Mouse (Mus musculus): ENCODE measurements around the gene Ormdl3.

DNA sequence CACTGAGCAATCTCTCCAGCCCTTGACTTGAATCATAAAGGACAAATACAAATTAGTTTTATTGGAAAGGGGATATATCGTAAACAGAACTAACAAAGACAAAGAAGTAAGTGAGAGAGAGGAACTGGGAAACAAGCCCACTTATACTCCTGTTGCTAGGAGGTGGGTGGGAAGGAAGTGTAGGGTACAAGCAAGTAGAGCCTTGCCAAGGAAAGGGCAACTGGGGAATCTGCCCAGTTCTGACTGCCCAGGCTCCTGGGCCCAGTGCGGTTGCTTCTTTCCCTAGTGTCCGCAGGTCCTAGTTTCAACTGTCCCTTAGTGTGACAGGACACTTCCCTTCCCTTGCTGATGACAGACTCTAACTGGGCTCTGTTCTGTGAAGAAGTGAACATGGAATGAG lies 41.5 kb upstream of the Ormdl3 start:
- TF ChIP-seq MAX (IDR thresholded peaks at IDR 0.05; ENCODE audit: low read depth) (no peak), TCF12 (IDR thresholded peaks at IDR 0.05; ENCODE audit: insufficient read depth, poor library complexity, severe bottlenecking) (no peak), USF1 (IDR thresholded peaks at IDR 0.05; ENCODE audit: low read depth) (no peak), POLR2A (IDR thresholded peaks at IDR 0.05; ENCODE audit: insufficient read length, low read depth) (no peak), REST (IDR thresholded peaks at IDR 0.05; ENCODE audit: insufficient read depth, insufficient read length) (no peak), MYOG (IDR thresholded peaks at IDR 0.05; ENCODE audit: control insufficient read depth in 1 of 3, insufficient read depth in 1 of 3, insufficient read length in 2 of 3, low read depth in 2 of 3) (no peak), POLR2AphosphoS2 (IDR thresholded peaks at IDR 0.05; ENCODE audit: insufficient read length, low read depth) (no peak)

All from myocyte (in vitro differentiated cells).